Mouse (Mus musculus) fibroblast of lung, adult 2 months (primary cell): ENCODE results near the gene Ager.

Experiments used
- DNase-seq: peaks from one replicate; pipeline ENCODE4 v3.0.0-alpha.2; 2011; ENCODE audit warnings: low read depth

Gene Ager

DNA sequence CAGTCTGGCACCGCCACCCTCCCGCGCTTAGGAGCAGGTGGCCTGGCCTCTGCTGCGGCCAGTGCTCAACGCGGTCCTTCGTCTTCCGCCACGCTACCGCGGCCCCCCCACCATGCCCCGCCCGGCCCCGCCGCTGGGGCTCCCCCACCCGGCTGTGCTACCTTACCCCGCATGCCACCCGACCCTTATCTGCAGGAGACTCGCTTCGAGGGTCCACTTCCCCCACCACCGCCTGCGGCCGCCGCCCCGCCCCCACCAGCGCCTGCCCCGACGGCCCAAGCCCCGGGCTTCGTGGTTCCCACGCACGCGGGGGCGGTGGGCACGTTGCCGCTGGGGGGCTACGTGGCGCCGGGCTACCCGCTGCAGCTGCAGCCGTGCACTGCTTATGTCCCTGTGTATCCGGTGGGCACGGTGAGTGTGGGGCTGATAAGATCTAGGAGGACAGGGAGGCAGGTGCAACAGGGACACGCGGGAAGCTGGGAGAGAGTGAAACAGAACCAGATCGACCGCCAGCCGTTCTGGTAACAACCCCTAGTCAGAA is 33.2 kb downstream of the Ager start:
- DNase-seq = no peak

DNA sequence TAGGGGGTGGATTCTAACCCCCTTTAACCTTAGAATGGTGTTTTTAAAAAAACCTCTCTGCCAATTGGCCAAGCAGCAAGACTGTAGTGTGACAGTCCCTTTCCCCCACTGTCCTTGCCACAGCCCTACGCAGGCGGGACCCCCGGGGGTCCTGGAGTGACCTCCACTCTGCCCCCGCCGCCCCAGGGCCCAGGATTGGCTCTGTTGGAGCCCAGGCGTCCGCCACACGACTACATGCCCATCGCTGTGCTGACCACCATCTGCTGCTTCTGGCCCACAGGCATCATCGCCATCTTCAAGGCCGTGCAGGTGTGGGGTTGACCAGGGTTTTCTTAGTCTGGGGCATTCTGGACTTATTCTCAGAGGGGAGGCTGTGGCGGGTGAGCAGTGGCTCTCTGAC is 34.0 kb downstream of the Ager start:
- no peak for DNase-seq

DNA sequence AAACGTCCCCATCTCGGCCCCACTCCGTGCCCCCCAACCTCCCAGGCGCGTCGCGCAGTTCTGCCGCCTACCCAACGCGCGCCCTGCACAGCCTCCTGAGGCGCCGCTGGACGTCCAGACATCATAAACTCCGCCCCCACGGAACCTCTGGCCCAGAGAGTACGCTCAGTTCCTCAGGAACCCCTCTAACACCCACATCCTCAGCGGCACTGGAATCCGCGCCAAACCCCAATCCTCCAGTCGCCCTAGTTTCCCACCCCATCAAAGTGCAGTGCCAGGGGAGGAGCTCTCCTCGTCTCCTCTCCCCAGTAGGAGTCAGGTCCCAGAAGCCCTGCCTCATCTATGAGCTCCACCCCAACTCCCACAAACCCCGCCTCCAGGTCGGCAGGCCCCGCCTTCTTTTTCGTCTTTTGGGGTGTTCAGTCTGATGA is 34.6 kb downstream of the Ager start:
- DNase-seq = peak; percentile 51

DNA sequence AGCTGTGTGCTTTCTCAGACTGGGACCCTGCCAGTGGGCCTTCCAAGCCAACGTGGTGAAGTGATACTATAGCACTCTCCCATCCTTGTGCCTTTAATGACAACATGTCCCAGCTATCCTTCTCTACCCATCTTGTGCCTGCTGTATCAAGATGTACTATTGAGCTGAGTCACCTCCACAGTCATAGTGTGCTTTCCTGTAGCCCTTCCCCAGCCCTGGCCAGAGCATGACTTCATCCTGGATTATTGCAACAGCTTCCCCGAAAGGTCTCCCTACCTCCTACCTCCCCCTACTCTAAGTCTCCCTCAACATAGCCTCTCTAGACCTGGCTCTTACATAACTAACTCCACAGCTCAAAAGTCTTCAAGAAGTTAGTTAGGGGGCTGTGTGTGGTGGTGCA is 38.0 kb downstream of the Ager start:
- DNase-seq = no peak

DNA sequence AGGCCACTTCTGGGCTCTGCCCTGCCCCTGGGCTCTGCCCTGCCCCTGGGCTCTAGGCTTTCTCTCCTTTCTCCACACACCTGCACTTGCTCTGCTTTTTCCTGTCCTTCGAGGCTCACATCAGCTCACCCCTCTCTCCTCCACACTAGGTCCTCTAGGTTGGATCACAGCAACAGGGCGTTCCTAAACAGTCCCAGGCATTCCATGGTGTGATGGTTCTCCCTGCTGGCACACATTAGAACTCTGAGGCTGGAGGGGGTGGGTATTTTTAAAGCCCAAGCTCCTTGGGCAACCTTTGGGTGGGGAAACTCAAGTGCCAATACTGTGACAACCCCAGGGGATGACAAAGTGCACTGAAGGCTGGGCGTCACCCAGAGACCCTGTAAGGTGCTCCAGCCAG is 39.8 kb downstream of the Ager start:
- no peak for DNase-seq

DNA sequence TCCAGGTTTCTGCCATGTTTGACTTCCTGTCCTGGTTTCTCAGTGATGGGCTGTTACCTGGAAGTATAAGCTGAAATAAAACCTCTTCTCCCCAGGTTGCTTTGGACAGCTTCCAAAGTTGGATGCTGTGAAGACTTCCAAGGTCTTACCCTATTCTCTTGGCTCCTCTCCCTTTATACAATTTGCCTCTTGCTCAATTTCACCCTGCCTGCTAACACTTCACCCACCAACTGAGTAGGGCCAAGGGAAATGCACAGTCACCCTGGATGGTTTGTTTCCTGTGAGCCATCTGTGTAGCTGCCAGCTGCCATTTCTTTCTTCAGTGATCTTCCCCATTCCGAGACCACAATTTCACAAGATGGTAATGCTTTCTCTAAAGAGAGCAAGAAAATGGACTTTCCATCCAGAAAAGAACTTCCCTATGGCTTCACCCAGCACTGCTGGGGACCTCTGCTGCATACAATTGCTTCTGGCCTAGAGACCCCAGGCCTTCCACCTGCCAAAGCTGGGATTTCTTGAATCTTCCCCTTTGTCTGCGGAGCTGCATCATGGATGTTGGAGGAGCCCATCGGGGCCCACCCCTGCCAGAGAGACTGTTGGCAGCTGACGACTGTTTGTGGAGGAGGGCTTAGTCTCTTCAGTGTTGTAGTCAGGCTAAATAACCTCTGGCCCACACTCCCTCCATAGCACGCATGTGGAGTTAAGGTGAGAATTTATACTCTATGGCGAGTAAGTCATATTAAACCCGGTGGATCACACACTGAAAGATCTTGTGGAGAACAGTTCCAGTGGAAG is 42.0 kb downstream of the Ager start:
- DNase-seq = peak; percentile 34

DNA sequence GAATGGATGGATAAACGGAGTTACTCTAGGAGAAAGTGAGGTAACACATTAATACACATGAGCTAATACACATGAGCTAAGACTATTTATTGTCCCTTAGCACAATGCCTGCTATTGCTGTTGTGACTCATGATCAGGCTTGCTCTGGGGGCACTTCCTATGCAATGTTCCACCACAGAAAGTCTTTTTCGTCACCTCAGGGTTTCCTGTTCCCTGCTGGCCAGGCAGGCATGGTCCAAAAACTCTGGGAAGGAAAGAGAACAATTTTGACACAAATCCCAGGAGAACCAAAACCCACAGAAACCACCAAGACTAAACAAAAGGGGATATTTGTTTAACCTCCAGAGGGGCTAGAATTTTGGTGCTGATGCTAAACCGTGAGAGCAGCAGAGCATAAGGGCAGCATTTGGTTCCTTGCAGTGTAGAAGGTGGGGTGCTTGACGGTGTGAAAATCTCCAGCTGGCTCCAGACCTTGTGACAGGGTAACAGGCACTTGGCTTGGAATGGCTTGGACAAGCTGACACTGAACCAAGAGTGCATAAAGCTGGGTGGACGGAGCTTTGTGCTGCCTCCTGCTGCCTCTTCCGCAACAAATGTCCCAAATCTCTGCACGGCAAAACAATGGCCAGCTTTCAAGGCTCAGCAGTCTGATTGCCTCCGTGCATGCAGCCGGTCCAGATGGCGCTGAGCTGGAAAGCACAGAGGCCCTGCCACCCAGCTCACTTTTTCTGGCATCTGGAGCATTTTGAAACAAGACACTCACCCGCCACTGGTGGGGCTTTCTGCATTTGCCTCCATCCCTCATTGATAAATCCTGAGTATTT is 43.3 kb downstream of the Ager start:
- peak; percentile 97 for DNase-seq

DNA sequence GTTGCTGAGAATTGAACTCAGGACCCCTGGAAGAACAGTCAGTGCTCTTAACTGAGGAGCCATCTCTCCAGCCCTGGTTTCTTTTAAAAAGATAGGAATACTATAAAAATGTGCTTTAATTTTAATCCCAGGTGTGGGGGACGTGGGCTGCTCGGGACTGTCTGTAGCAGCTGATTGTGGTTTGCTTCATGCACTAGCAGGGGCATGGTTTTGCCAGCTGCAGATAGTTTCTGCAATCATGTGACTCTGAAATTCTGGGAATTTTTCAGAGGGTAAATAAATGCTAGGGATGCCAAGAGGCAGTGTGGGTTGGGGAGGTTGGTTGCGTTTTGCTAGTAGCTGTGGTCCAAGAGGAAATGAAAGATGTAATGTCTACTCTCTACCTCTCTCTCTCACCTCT is 44.3 kb downstream of the Ager start:
- DNase-seq = no peak

DNA sequence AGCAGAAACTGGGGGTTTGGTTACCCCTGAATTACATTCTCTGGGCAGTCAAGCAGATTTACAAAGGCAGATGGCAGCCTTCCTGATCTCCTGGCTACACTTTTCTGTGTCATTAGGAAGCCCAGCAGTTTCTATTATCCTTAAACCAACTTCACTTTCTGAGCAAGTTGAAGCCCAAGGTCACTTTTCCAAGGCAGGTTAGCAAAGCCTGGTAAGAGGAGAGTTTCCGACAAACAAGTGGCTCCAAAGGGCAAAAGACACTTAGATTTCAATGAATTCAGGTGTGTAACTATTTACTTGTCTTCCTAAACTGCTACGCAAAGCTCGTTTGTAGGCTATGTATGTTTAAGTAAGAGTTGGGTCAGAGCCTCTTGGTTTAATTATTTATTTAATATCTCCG is 45.7 kb downstream of the Ager start:
- DNase-seq = no peak

DNA sequence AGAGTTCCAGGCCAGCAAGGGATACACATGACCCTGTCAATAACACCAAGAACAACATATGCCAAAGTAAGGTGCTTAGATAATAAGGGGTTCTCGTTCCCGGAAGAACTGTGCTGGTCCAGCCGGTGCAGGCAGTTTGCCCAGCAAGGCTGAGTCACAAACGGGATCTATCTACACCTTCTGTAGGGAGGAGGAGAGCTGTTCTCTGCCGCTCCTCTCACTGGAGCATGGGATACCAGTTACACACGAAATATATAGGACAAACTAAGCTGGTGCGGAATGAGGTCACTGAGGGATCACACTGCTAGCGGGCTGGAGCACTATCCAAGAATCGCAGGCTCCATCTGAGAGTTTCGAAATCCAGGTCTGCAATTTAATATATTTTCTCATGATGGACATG is 46.3 kb downstream of the Ager start:
- DNase-seq = no peak

DNA sequence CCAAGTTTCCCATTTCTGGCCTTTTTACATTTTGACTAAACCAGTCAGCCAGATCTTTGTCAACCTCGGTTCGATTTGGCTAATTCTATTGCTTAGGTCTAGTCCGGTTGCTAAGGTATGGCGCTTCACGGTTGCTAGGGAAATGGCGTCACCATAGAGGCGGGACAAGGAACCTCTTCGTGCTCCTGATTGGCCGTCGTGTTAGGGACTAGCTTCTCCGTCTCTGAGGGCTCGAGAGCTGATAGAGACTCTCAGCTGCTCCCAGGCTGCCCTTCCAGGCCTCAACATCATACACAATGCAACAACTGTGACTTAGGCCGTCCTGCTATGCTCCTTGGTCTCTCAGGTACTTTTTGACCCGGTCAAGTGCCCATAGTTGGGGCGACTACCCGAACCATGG is 46.9 kb downstream of the Ager start, which contains the start of gene Fkbpl:
Gene Fkbpl, plus strand, starts transcription at position 157 of the 400 bp plus-strand sequence.
- peak; percentile 93 for DNase-seq

DNA sequence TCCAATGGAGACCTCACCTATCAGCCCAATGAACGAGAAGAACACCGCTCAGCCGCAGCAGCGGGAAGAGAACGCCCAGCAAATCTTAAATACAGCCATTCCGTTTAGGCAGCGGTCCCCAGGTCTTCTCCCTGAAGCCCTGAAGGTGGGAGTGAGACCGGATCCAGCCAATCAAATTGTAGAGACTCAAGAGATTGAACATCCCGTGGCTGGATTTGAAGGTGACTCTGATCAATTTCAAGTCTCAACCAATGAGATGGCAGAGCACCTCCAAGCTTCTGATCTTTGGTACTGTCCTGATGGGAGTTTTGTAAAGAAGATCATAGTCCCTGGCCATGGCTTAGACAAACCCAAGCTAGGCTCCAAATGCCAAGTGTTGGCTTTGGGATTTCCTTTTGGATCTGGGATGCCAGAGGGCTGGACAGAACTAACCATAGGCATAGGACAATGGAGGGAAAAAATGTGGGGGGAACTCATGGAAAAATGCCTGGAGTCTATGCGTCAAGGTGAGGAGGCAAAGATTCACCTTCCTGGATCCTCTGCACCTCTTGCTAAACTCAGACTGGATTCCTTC is 47.7 kb downstream of the Ager start:
- no peak for DNase-seq

DNA sequence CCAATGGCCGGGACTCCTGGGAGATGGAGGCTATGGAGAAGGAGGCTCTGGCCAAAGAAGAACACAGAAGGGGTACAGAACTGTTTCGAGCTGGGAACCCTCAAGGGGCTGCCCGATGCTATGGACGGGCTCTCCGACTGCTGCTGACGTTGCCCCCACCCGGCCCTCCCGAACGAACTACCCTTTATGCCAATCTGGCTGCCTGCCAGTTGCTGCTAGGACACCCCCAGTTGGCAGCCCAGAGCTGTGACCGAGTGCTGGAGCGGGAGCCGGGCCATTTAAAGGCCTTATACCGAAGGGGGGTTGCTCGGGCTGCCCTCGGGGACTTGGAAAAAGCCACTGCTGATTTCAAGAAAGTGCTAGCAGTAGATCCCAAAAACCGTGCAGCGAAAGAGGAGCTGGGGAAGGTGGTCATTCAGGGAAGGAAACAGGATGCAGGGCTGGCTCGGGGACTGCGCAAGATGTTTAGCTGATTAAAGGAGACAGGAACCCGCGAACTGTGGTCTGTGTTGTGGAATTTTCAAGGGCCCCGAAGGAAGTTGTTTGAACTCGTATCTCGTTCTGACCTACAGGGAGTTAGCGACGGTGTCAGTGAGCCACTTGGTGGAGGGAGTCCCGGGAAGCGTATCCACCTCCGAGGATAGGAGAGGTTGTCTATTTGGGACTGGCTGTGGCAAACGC is 48.3 kb downstream of the Ager start:
- no peak for DNase-seq

DNA sequence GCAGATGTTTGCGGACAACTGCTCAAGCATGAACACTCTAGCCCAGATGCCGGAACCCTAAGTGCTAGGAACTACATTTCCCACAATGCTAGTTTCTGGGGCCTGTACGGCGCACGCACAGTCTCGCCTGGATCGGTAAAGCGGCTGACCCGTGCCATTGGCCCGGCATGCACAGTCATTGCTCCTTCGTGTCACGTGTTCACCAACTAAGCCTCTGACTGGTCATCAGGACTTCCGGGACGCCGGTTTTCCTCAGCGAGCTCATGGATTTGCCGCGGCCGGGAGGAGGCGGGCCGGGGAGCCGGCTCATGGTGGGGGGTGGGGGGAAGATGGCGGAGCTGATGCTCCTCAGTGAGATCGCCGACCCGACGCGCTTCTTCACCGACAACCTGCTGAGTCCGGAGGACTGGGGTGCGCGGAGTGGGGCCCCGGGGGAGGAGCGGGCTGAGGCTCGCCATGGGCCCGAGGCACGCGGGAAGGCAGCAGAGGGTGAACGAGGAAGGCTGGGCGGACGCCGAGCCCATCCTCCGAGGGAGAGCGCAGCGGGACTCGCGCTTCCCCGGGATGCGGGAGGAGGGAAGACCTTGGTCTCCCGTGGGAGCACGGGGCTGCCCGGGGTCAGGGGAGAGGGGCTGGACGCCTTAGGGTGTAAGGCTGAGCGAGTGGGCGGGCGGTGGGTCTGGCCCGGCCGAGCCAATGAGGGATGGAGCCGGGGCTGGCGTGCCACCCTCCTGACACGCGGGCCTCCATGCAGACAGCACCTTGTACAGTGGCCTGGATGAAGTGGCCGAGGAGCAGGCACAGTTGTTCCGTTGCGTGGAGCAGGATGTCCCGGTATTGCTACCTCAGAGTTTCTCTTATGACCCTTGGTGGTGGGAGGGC is 49.5 kb downstream of the Ager start, which contains the start of gene Atf6b:
Gene Atf6b, plus strand, starts transcription at position 241 of the 882 bp plus-strand sequence.
- peak; percentile 93 for DNase-seq

DNA sequence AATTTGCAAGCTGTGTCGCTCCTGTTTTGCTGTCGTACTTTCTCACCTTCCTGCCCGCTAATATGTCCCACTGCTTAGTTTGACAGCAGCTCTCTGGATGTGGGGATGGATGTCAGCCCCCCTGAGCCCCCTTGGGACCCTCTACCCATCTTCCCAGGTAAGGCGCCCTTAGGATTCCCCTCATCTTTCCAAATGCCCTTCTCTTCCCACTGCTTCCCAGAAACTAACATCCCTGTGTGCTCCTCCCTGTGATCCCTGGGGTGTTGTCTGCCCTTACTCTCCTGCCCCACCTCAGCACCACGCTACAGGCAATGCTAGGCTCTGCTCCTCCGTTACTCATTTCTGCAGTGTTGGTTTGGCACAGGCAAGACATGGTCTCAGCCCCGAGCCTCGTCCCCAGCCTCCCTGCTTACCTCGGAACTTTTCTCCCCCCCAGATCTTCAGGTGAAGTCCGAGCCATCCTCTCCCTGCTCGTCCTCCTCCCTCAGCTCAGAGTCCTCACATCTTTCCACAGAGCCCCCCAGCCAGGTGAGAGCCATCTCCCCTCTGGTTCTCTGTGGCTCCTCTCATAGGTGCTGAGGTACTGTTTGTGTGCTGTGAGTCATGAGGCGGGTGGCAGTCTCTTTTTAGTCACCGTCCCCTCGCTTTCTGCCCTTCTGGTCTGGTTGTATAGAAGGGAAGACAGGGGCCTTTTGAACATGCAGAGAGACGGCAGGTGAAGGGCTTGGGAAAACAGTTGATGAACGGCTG is 50.7 kb downstream of the Ager start:
- DNase-seq = no peak

DNA sequence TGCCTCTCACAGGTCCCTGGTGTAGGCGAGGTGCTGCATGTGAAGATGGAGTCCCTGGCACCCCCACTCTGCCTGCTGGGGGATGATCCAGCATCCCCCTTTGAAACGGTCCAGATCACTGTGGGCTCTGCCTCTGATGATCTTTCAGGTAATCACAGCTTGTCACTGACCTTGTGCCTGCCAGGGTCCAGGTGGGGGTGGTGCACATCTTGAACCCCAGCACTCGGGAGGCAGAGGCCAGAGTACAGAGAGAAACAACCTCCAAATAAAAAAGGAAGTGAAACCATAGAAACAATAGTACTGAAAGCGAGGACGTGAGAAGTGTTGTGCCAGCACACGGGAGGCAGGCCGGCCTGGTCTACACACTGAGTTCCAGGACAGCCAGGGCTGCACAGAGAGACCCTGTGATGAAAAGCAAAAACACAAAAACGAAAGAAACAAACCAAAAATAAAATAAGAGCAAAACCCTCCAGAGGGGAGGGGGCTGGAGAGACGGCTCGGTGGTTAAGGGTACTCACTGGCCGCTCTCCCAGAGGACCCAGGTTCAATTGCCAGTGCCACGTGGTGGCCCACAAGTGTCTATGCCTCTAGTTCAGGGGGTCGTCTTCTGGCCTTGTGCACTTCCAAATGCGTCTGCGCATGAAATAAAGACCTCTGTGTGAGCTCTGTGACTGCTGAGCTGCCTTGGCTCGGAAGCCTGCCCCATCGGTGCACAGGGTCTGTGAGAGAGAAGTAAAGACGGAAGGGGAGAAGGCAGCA is 51.6 kb downstream of the Ager start:
- no peak for DNase-seq
